Mouse (Mus musculus): ENCODE results near the gene Ublcp1.
"Not testable (repeated sequence)": the region's sequence is repeated elsewhere in the genome, so short reads cannot be mapped to it uniquely, and the experiment has no call there.

Gene Ublcp1

GRCm38 (mm10) chr11:44489117-44489516 lies 18.8 kb upstream of the Ublcp1 start:
- no peak for DNase-seq

GRCm38 (mm10) chr11:44485089-44485736 lies 14.9 kb upstream of the Ublcp1 start:
- no peak for DNase-seq

- no peak for DNase-seq
Observed at GRCm38 (mm10) chr11:44480246-44480645, 9.9 kb upstream of the Ublcp1 start.

GRCm38 (mm10) chr11:44478382-44478781 lies 8.1 kb upstream of the Ublcp1 start:
- no peak for DNase-seq

GRCm38 (mm10) chr11:44476445-44476844 lies 6.1 kb upstream of the Ublcp1 start:
- no peak for DNase-seq

- DNase-seq = no peak
Observed at GRCm38 (mm10) chr11:44475467-44475866, 5.2 kb upstream of the Ublcp1 start.

- peak; percentile 4 to 17 for DNase-seq
Observed at GRCm38 (mm10) chr11:44471337-44471995, 1.2 kb upstream of the Ublcp1 start.

- no peak for DNase-seq
Observed at GRCm38 (mm10) chr11:44469646-44470431, 459 bp downstream of the Ublcp1 start.

GRCm38 (mm10) chr11:44468306-44468790 lies 1.9 kb downstream of the Ublcp1 start:
- DNase-seq = no peak

- no peak for DNase-seq
Observed at GRCm38 (mm10) chr11:44466949-44467442, 3.3 kb downstream of the Ublcp1 start.

GRCm38 (mm10) chr11:44461493-44461892 lies 8.8 kb downstream of the Ublcp1 start:
- DNase-seq = no peak

- peak; percentile 31 to 48 for DNase-seq
Observed at GRCm38 (mm10) chr11:44453423-44453822, 16.9 kb downstream of the Ublcp1 start.

- DNase-seq = not testable (repeated sequence)
Observed at GRCm38 (mm10) chr11:44452016-44452415, 18.3 kb downstream of the Ublcp1 start.

GRCm38 (mm10) chr11:44451046-44451445 lies 19.3 kb downstream of the Ublcp1 start:
- DNase-seq = no peak

GRCm38 (mm10) chr11:44437786-44438185 lies 32.5 kb downstream of the Ublcp1 start:
- no peak for DNase-seq

GRCm38 (mm10) chr11:44430036-44430435 lies 40.3 kb downstream of the Ublcp1 start:
- DNase-seq = no peak

- no peak for DNase-seq
Observed at GRCm38 (mm10) chr11:44427951-44428350, 42.3 kb downstream of the Ublcp1 start.

- no peak for DNase-seq
Observed at GRCm38 (mm10) chr11:44425626-44426025, 44.7 kb downstream of the Ublcp1 start.

- DNase-seq = no peak
Observed at GRCm38 (mm10) chr11:44425006-44425405, 45.3 kb downstream of the Ublcp1 start.

GRCm38 (mm10) chr11:44423955-44424354 lies 46.3 kb downstream of the Ublcp1 start:
- no peak for DNase-seq

- DNase-seq = no peak
Observed at GRCm38 (mm10) chr11:44423261-44423660, 47.0 kb downstream of the Ublcp1 start.

- DNase-seq = no peak
Observed at GRCm38 (mm10) chr11:44422337-44423111, 47.8 kb downstream of the Ublcp1 start.

- DNase-seq = no peak
Observed at GRCm38 (mm10) chr11:44417403-44417802, 52.9 kb downstream of the Ublcp1 start.
